Mouse (Mus musculus): ENCODE results near the gene Smarcc2. TPM values are rescaled to one million over a fixed set of nuclear protein-coding genes. Genes with fewer than 3 reads are reported as not detected.
"Not testable (repeated sequence)": the region's sequence is repeated elsewhere in the genome, so short reads cannot be mapped to it uniquely, and the experiment has no call there.

Smarcc2 gene
- total and polyA plus RNA-seq, 2 experiments = 13.8 to 63.1 TPM

- Histone ChIP-seq H3K9ac (ENCODE audit: low read depth, low read length) (no peak overlapping the region), H3K4me3 (ENCODE audit: insufficient read depth, low read depth, low read length) (no peak overlapping the region), H3K36me3 (ENCODE audit: control insufficient read depth, insufficient read depth, low read length) (peaks cover 37% of the 10 kb centered on the region), H3K4me1 (ENCODE audit: control insufficient read depth, insufficient read depth, low read length) (peaks cover 13% of the 10 kb centered on the region; the same call in 1 of the 2 replicates), H3K79me2 (ENCODE audit: control insufficient read depth, insufficient read depth, low read length) (peaks cover 5% of the 10 kb centered on the region), H3K27ac (replicated peaks; ENCODE audit: insufficient read depth, low read depth, low read length) (no peak overlapping the region), H3K27me3 (ENCODE audit: control insufficient read depth, insufficient read depth, low read length) (no peaks in the 10 kb centered on the region)
- 90% methylated on average over 4 of the region's 4 CpGs for WGBS
- DNase-seq (ENCODE audit: extremely low read depth, low read depth, low spot score) = no peak
- no peak for TF ChIP-seq POLR2A (IDR thresholded peaks at IDR 0.05; ENCODE audit: extremely low read depth, insufficient read depth, low read length)
- TF ChIP-seq CTCF (IDR thresholded peaks at IDR 0.05; ENCODE audit: low read depth, low read length) = no peak
Observed at GRCm38 (mm10) chr10:128488776-128489175, 29.7 kb downstream of the Smarcc2 start.

GRCm38 (mm10) chr10:128489380-128489779, 30.3 kb downstream of the Smarcc2 start:
- H3K79me2 ChIP-seq (ENCODE audit: control insufficient read depth, insufficient read depth, low read length) = peaks cover 5% of the 10 kb centered on the region
- no peak overlapping the region for H3K27ac ChIP-seq (replicated peaks; ENCODE audit: insufficient read depth, low read depth, low read length)
- 52% methylated on average over 5 of the region's 5 CpGs for WGBS
- H3K4me3 ChIP-seq (ENCODE audit: insufficient read depth, low read depth, low read length) = no peak overlapping the region
- no peak overlapping the region for H3K9ac ChIP-seq (ENCODE audit: low read depth, low read length)
- DNase-seq (ENCODE audit: extremely low read depth, low read depth, low spot score) = peak; percentile 36
- no peaks in the 10 kb centered on the region for H3K27me3 ChIP-seq (ENCODE audit: control insufficient read depth, insufficient read depth, low read length)
- TF ChIP-seq CTCF (IDR thresholded peaks at IDR 0.05; ENCODE audit: low read depth, low read length) (no peak), POLR2A (IDR thresholded peaks at IDR 0.05; ENCODE audit: extremely low read depth, insufficient read depth, low read length) (no peak)
- H3K36me3 ChIP-seq (ENCODE audit: control insufficient read depth, insufficient read depth, low read length) = peaks cover 36% of the 10 kb centered on the region
- peaks cover 13% of the 10 kb centered on the region; the same call in 1 of the 2 replicates for H3K4me1 ChIP-seq (ENCODE audit: control insufficient read depth, insufficient read depth, low read length)

GRCm38 (mm10) chr10:128489785-128490184, 30.7 kb downstream of the Smarcc2 start:
- Histone ChIP-seq H3K9ac (ENCODE audit: low read depth, low read length) (no peak overlapping the region), H3K4me3 (ENCODE audit: insufficient read depth, low read depth, low read length) (no peak overlapping the region), H3K4me1 (ENCODE audit: control insufficient read depth, insufficient read depth, low read length) (peaks cover 17% of the 10 kb centered on the region), H3K36me3 (ENCODE audit: control insufficient read depth, insufficient read depth, low read length) (peaks cover 36% of the 10 kb centered on the region), H3K27ac (replicated peaks; ENCODE audit: insufficient read depth, low read depth, low read length) (no peak overlapping the region), H3K27me3 (ENCODE audit: control insufficient read depth, insufficient read depth, low read length) (no peaks in the 10 kb centered on the region), H3K79me2 (ENCODE audit: control insufficient read depth, insufficient read depth, low read length) (peaks cover 5% of the 10 kb centered on the region)
- no peak for DNase-seq (ENCODE audit: extremely low read depth, low read depth, low spot score)
- no peak for TF ChIP-seq CTCF (IDR thresholded peaks at IDR 0.05; ENCODE audit: low read depth, low read length)
- TF ChIP-seq POLR2A (IDR thresholded peaks at IDR 0.05; ENCODE audit: extremely low read depth, insufficient read depth, low read length) = no peak
- 71% methylated on average over 4 of the region's 4 CpGs for WGBS

GRCm38 (mm10) chr10:128490232-128490631, 31.2 kb downstream of the Smarcc2 start:
- Histone ChIP-seq H3K4me1 (ENCODE audit: control insufficient read depth, insufficient read depth, low read length) (peaks cover 21% of the 10 kb centered on the region), H3K27me3 (ENCODE audit: control insufficient read depth, insufficient read depth, low read length) (no peaks in the 10 kb centered on the region), H3K36me3 (ENCODE audit: control insufficient read depth, insufficient read depth, low read length) (peaks cover 36% of the 10 kb centered on the region), H3K27ac (replicated peaks; ENCODE audit: insufficient read depth, low read depth, low read length) (no peak overlapping the region), H3K79me2 (ENCODE audit: control insufficient read depth, insufficient read depth, low read length) (peaks cover 5% of the 10 kb centered on the region), H3K4me3 (ENCODE audit: insufficient read depth, low read depth, low read length) (no peak overlapping the region), H3K9ac (ENCODE audit: low read depth, low read length) (no peak overlapping the region; the same call in 1 of the 2 replicates)
- TF ChIP-seq POLR2A (IDR thresholded peaks at IDR 0.05; ENCODE audit: extremely low read depth, insufficient read depth, low read length) = no peak
- no peak for TF ChIP-seq CTCF (IDR thresholded peaks at IDR 0.05; ENCODE audit: low read depth, low read length)
- peak; percentile 21 for DNase-seq (ENCODE audit: extremely low read depth, low read depth, low spot score)
- 41% methylated on average over 5 of the region's 5 CpGs for WGBS

- DNase-seq (ENCODE audit: extremely low read depth, low read depth, low spot score) = no peak
- peaks cover 30% of the 10 kb centered on the region; the same call in 1 of the 2 replicates for H3K36me3 ChIP-seq (ENCODE audit: control insufficient read depth, insufficient read depth, low read length)
- no peaks in the 10 kb centered on the region for H3K27me3 ChIP-seq (ENCODE audit: control insufficient read depth, insufficient read depth, low read length)
- TF ChIP-seq POLR2A (IDR thresholded peaks at IDR 0.05; ENCODE audit: extremely low read depth, insufficient read depth, low read length) (no peak), CTCF (IDR thresholded peaks at IDR 0.05; ENCODE audit: low read depth, low read length) (no peak)
- no peak overlapping the region for H3K27ac ChIP-seq (replicated peaks; ENCODE audit: insufficient read depth, low read depth, low read length)
- H3K79me2 ChIP-seq (ENCODE audit: control insufficient read depth, insufficient read depth, low read length) = peaks cover 5% of the 10 kb centered on the region
- H3K4me3 ChIP-seq (ENCODE audit: insufficient read depth, low read depth, low read length) = no peak overlapping the region
- WGBS = 54% methylated on average over 5 of the region's 5 CpGs
- peaks cover 21% of the 10 kb centered on the region for H3K4me1 ChIP-seq (ENCODE audit: control insufficient read depth, insufficient read depth, low read length)
- no peak overlapping the region for H3K9ac ChIP-seq (ENCODE audit: low read depth, low read length)
Observed at GRCm38 (mm10) chr10:128490912-128491311, 31.9 kb downstream of the Smarcc2 start.

GRCm38 (mm10) chr10:128491495-128491894, 32.4 kb downstream of the Smarcc2 start:
- DNase-seq (ENCODE audit: extremely low read depth, low read depth, low spot score) = no peak
- Histone ChIP-seq H3K4me1 (ENCODE audit: control insufficient read depth, insufficient read depth, low read length) (peaks cover 21% of the 10 kb centered on the region), H3K4me3 (ENCODE audit: insufficient read depth, low read depth, low read length) (no peak overlapping the region), H3K36me3 (ENCODE audit: control insufficient read depth, insufficient read depth, low read length) (peaks cover 29% of the 10 kb centered on the region; the same call in 1 of the 2 replicates), H3K79me2 (ENCODE audit: control insufficient read depth, insufficient read depth, low read length) (peaks cover 5% of the 10 kb centered on the region), H3K9ac (ENCODE audit: low read depth, low read length) (no peak overlapping the region; the same call in 1 of the 2 replicates), H3K27me3 (ENCODE audit: control insufficient read depth, insufficient read depth, low read length) (no peaks in the 10 kb centered on the region), H3K27ac (replicated peaks; ENCODE audit: insufficient read depth, low read depth, low read length) (peak overlapping the region; percentile 11; the same call in 1 of the 2 replicates)
- no peak for TF ChIP-seq POLR2A (IDR thresholded peaks at IDR 0.05; ENCODE audit: extremely low read depth, insufficient read depth, low read length)
- WGBS = 75% methylated on average over 6 of the region's 6 CpGs

GRCm38 (mm10) chr10:128492051-128492450, 33.0 kb downstream of the Smarcc2 start:
- DNase-seq (ENCODE audit: extremely low read depth, low read depth, low spot score); H3K27me3 ChIP-seq (ENCODE audit: control insufficient read depth, insufficient read depth, low read length); H3K79me2 ChIP-seq (ENCODE audit: control insufficient read depth, insufficient read depth, low read length): not testable (repeated sequence)
- peak overlapping the region; percentile 82; the same call in 1 of the 2 replicates for H3K9ac ChIP-seq (ENCODE audit: low read depth, low read length)
- H3K27ac ChIP-seq (replicated peaks; ENCODE audit: insufficient read depth, low read depth, low read length) = peak overlapping the region; percentile 11; the same call in 1 of the 2 replicates
- peaks cover 27% of the 10 kb centered on the region; the same call in 1 of the 2 replicates for H3K36me3 ChIP-seq (ENCODE audit: control insufficient read depth, insufficient read depth, low read length)
- H3K4me3 ChIP-seq (ENCODE audit: insufficient read depth, low read depth, low read length) = peak overlapping the region; percentile 74
- H3K4me1 ChIP-seq (ENCODE audit: control insufficient read depth, insufficient read depth, low read length) = peaks cover 21% of the 10 kb centered on the region
- WGBS = 44% methylated on average over 8 of the region's 8 CpGs
